ENCODE assay signal across 9 mouse cellular contexts in genomic region chr9:107556346-107556745, GRCm38 (mm10). TPM values are rescaled to one million over a fixed set of nuclear protein-coding genes. Genes with fewer than 3 reads are reported as not detected.
DNase-seq lines count a peak whose midpoint lies in the region; ATAC-seq lines count a peak whose summit lies in the region.
"Had no signal": no experiment of that assay in that cellular context is flagged by ENCODE, and none has a peak within 500 bp of the region (broad histone marks: within the 10 kb centered on the region; RNA-seq: fewer than 3 reads in every experiment).

No protein-coding gene starts in this region.

- WGBS in kidney, embryonic 14.5 days, result 71% methylated on average over 3 of the region's 3 CpGs
- 71% methylated on average over 3 of the region's 3 CpGs for WGBS in embryonic facial prominence, embryonic 13.5 days
- WGBS in limb, embryonic 13.5 days, result 74% methylated on average over 3 of the region's 3 CpGs
- 84% methylated on average over 3 of the region's 3 CpGs for WGBS in neural tube, embryonic 13.5 days

- ATAC-seq in kidney, embryonic 14.5 days (ENCODE audit: low FRiP score, low TSS enrichment), result no peak
- no peak for ATAC-seq in embryonic facial prominence, embryonic 13.5 days (ENCODE audit: insufficient number of reproducible peaks, insufficient read depth, low FRiP score, low TSS enrichment, low read depth)
- ATAC-seq in limb, embryonic 13.5 days (ENCODE audit: low FRiP score, low read depth), result no peak
- ATAC-seq in neural tube, embryonic 13.5 days (ENCODE audit: low read depth), result no peak
- ATAC-seq: Patski had no signal

- DNase-seq in kidney, postnatal 36 days, result no peak
- DNase-seq in layer of hippocampus, postnatal 10 days (ENCODE audit: low spot score in 2 of 2), result no peak
- no peak for DNase-seq in adrenal gland, adult 8-10 months
- no peak for DNase-seq in kidney, adult 11 months

- H3K4me1 ChIP-seq in kidney, embryonic 14.5 days (ENCODE audit: control insufficient read depth, insufficient read depth, low read length), result peaks cover 40% of the 10 kb centered on the region
- peaks cover 46% of the 10 kb centered on the region for H3K4me1 ChIP-seq in embryonic facial prominence, embryonic 13.5 days
- peaks cover 40% of the 10 kb centered on the region for H3K4me1 ChIP-seq in limb, embryonic 13.5 days
- H3K4me1 ChIP-seq in neural tube, embryonic 13.5 days (replicated peaks), result peaks cover 45% of the 10 kb centered on the region

- no peaks in the 10 kb centered on the region for H3K27me3 ChIP-seq in kidney, embryonic 14.5 days (ENCODE audit: control insufficient read depth, insufficient read depth, low read length)
- H3K27me3 ChIP-seq in embryonic facial prominence, embryonic 13.5 days, result no peaks in the 10 kb centered on the region
- no peaks in the 10 kb centered on the region for H3K27me3 ChIP-seq in limb, embryonic 13.5 days
- H3K27me3 ChIP-seq in neural tube, embryonic 13.5 days, result peaks cover 18% of the 10 kb centered on the region
- H3K27me3 ChIP-seq: Patski had no signal

- no peaks in the 10 kb centered on the region for H3K9me3 ChIP-seq in kidney, embryonic 14.5 days (ENCODE audit: control insufficient read depth, low read length)
- H3K9me3 ChIP-seq in embryonic facial prominence, embryonic 13.5 days, result no peaks in the 10 kb centered on the region
- H3K9me3 ChIP-seq in limb, embryonic 13.5 days, result no peaks in the 10 kb centered on the region
- no peaks in the 10 kb centered on the region for H3K9me3 ChIP-seq in neural tube, embryonic 13.5 days

- H3K27ac ChIP-seq in kidney, embryonic 14.5 days (ENCODE audit: low read depth, low read length), result no peak overlapping the region
- H3K27ac ChIP-seq in embryonic facial prominence, embryonic 13.5 days, result no peak overlapping the region
- H3K27ac ChIP-seq in limb, embryonic 13.5 days, result no peak overlapping the region
- no peak overlapping the region for H3K27ac ChIP-seq in neural tube, embryonic 13.5 days (replicated peaks)

- H3K4me2 ChIP-seq in kidney, embryonic 14.5 days (replicated peaks; ENCODE audit: low read depth, low read length), result peak overlapping the region; percentile 87
- H3K4me2 ChIP-seq in embryonic facial prominence, embryonic 13.5 days, result peak overlapping the region; percentile 96
- peak overlapping the region; percentile 86 for H3K4me2 ChIP-seq in limb, embryonic 13.5 days (replicated peaks)
- H3K4me2 ChIP-seq in neural tube, embryonic 13.5 days, result peak overlapping the region; percentile 97

- peaks cover 50% of the 10 kb centered on the region for H3K36me3 ChIP-seq in kidney, embryonic 14.5 days (ENCODE audit: control insufficient read depth, insufficient read depth, low read length)
- H3K36me3 ChIP-seq in embryonic facial prominence, embryonic 13.5 days, result peaks cover 48% of the 10 kb centered on the region
- H3K36me3 ChIP-seq in limb, embryonic 13.5 days, result peaks cover 49% of the 10 kb centered on the region
- H3K36me3 ChIP-seq in neural tube, embryonic 13.5 days, result peaks cover 44% of the 10 kb centered on the region

- no peak overlapping the region for H3K9ac ChIP-seq in kidney, embryonic 14.5 days (ENCODE audit: low read depth, low read length)
- H3K9ac ChIP-seq in embryonic facial prominence, embryonic 13.5 days, result peak overlapping the region; percentile 86; the same call in 1 of the 2 replicates
- peak overlapping the region; percentile 86; the same call in 1 of the 2 replicates for H3K9ac ChIP-seq in limb, embryonic 13.5 days
- H3K9ac ChIP-seq in neural tube, embryonic 13.5 days, result peak overlapping the region; percentile 85

- H3K4me3 ChIP-seq in kidney, embryonic 14.5 days (ENCODE audit: low read length), result peak overlapping the region; percentile 63; the same call in 1 of the 2 replicates
- peak overlapping the region; percentile 66 for H3K4me3 ChIP-seq in embryonic facial prominence, embryonic 13.5 days
- peak overlapping the region; percentile 79 for H3K4me3 ChIP-seq in limb, embryonic 13.5 days
- no peak overlapping the region for H3K4me3 ChIP-seq in neural tube, embryonic 13.5 days

RNA-seq across cellular contexts. Expression of gene Rassf1, which starts 5.0 kb away (rescaled TPM):
- 53.2 and 60.1 TPM in 2 replicates for polyA plus RNA-seq in kidney, embryonic 14.5 days (2014; fragmentation: Nextera tagmentation; extraction: Ambion mirVana)
- polyA plus RNA-seq in embryonic facial prominence, embryonic 13.5 days (2015; fragmentation: Nextera tagmentation; extraction: Ambion mirVana), result 65.2 and 68.5 TPM in 2 replicates
- 77.1 and 83.2 TPM in 2 replicates for polyA plus RNA-seq in limb, embryonic 13.5 days (2015; fragmentation: Nextera tagmentation; extraction: Ambion mirVana)
- polyA plus RNA-seq in neural tube, embryonic 13.5 days (2015; fragmentation: Nextera tagmentation; extraction: Ambion mirVana), result 35.4 and 39.0 TPM in 2 replicates
- 10 to 100 TPM; 18.3 to 18.6 TPM for total RNA-seq in layer of hippocampus, postnatal 10 days (2021)
- 10 to 100 TPM; 16.1 to 33.1 (median 26.2) TPM for total RNA-seq in adrenal gland, adult 8-10 months (2022)

RNA-seq across cellular contexts. Expression of gene Tusc2, which starts 6.7 kb away (rescaled TPM):
- 39.0 and 45.9 TPM in 2 replicates for polyA plus RNA-seq in kidney, embryonic 14.5 days (2014; fragmentation: Nextera tagmentation; extraction: Ambion mirVana)
- polyA plus RNA-seq in embryonic facial prominence, embryonic 13.5 days (2015; fragmentation: Nextera tagmentation; extraction: Ambion mirVana), result 35.9 and 42.9 TPM in 2 replicates
- polyA plus RNA-seq in limb, embryonic 13.5 days (2015; fragmentation: Nextera tagmentation; extraction: Ambion mirVana), result 43.7 and 46.5 TPM in 2 replicates
- polyA plus RNA-seq in neural tube, embryonic 13.5 days (2015; fragmentation: Nextera tagmentation; extraction: Ambion mirVana), result 95.3 and 114 TPM in 2 replicates
- total RNA-seq in layer of hippocampus, postnatal 10 days (2021), result 10 to 100 TPM; 58.3 to 66.6 TPM
- total RNA-seq in adrenal gland, adult 8-10 months (2022), result 10 to 100 TPM; 55.1 to 64.1 (median 61.8) TPM

RNA-seq across cellular contexts. Expression of gene Zmynd10, which starts 9.2 kb away (rescaled TPM):
- 0.76 and 1.7 TPM in 2 replicates for polyA plus RNA-seq in kidney, embryonic 14.5 days (2014; fragmentation: Nextera tagmentation; extraction: Ambion mirVana)
- 2.1 and 2.2 TPM in 2 replicates for polyA plus RNA-seq in embryonic facial prominence, embryonic 13.5 days (2015; fragmentation: Nextera tagmentation; extraction: Ambion mirVana)
- 1.7 and 2.1 TPM in 2 replicates for polyA plus RNA-seq in limb, embryonic 13.5 days (2015; fragmentation: Nextera tagmentation; extraction: Ambion mirVana)
- 1.2 and 1.3 TPM in 2 replicates for polyA plus RNA-seq in neural tube, embryonic 13.5 days (2015; fragmentation: Nextera tagmentation; extraction: Ambion mirVana)
- total RNA-seq in layer of hippocampus, postnatal 10 days (2021), result 1 to 10 TPM; 3.4 to 4.1 TPM
- total RNA-seq in adrenal gland, adult 8-10 months (2022), result 1 to 10 TPM in 1 of 4 experiments, under 1 TPM in 2, not detected in 1; 0.41 to 1.7 (median 0.62) TPM

RNA-seq across cellular contexts. Expression of gene Hyal2, which starts 11.4 kb away (rescaled TPM):
- polyA plus RNA-seq in kidney, embryonic 14.5 days (2014; fragmentation: Nextera tagmentation; extraction: Ambion mirVana), result 135 and 136 TPM in 2 replicates
- 118 TPM in 2 replicates for polyA plus RNA-seq in embryonic facial prominence, embryonic 13.5 days (2015; fragmentation: Nextera tagmentation; extraction: Ambion mirVana)
- 127 and 130 TPM in 2 replicates for polyA plus RNA-seq in limb, embryonic 13.5 days (2015; fragmentation: Nextera tagmentation; extraction: Ambion mirVana)
- polyA plus RNA-seq in neural tube, embryonic 13.5 days (2015; fragmentation: Nextera tagmentation; extraction: Ambion mirVana), result 76.8 and 77.5 TPM in 2 replicates
- 10 to 100 TPM; 19.8 to 21.0 TPM for total RNA-seq in layer of hippocampus, postnatal 10 days (2021)
- total RNA-seq in adrenal gland, adult 8-10 months (2022), result 10 to 100 TPM; 27.3 to 47.0 (median 36.3) TPM

RNA-seq across cellular contexts. Expression of gene Nprl2, which starts 14.3 kb away (rescaled TPM):
- 41.0 and 48.6 TPM in 2 replicates for polyA plus RNA-seq in kidney, embryonic 14.5 days (2014; fragmentation: Nextera tagmentation; extraction: Ambion mirVana)
- 44.3 and 47.2 TPM in 2 replicates for polyA plus RNA-seq in embryonic facial prominence, embryonic 13.5 days (2015; fragmentation: Nextera tagmentation; extraction: Ambion mirVana)
- polyA plus RNA-seq in limb, embryonic 13.5 days (2015; fragmentation: Nextera tagmentation; extraction: Ambion mirVana), result 41.8 and 44.2 TPM in 2 replicates
- polyA plus RNA-seq in neural tube, embryonic 13.5 days (2015; fragmentation: Nextera tagmentation; extraction: Ambion mirVana), result 66.7 and 73.7 TPM in 2 replicates
- 10 to 100 TPM; 31.1 to 33.1 TPM for total RNA-seq in layer of hippocampus, postnatal 10 days (2021)
- total RNA-seq in adrenal gland, adult 8-10 months (2022), result 10 to 100 TPM; 30.3 to 35.9 (median 32.0) TPM
